Mouse (Mus musculus) brain, embryonic 14.5 days (tissue): ENCODE data around the gene Tmem202.

Source experiments
- CTCF ChIP-seq: fragments of 200-500 bp; IDR thresholded peaks from 2 replicates; pipeline ENCODE4 v1.5.1; 2012; ENCODE audit warnings: inconsistent platforms, mild to moderate bottlenecking, moderate library complexity, borderline replicate concordance; ENCODE audit not compliant: insufficient read depth, insufficient read length; ENCODE audit errors: extremely low read depth
- POLR2A ChIP-seq: fragments of 200-500 bp; IDR thresholded peaks from 2 replicates; pipeline ENCODE4 v1.6.1; 2012; ENCODE audit warnings: mild to moderate bottlenecking, inconsistent platforms, borderline replicate concordance; ENCODE audit not compliant: poor library complexity, insufficient read depth, insufficient read length, severe bottlenecking; ENCODE audit errors: extremely low read depth

DNA sequence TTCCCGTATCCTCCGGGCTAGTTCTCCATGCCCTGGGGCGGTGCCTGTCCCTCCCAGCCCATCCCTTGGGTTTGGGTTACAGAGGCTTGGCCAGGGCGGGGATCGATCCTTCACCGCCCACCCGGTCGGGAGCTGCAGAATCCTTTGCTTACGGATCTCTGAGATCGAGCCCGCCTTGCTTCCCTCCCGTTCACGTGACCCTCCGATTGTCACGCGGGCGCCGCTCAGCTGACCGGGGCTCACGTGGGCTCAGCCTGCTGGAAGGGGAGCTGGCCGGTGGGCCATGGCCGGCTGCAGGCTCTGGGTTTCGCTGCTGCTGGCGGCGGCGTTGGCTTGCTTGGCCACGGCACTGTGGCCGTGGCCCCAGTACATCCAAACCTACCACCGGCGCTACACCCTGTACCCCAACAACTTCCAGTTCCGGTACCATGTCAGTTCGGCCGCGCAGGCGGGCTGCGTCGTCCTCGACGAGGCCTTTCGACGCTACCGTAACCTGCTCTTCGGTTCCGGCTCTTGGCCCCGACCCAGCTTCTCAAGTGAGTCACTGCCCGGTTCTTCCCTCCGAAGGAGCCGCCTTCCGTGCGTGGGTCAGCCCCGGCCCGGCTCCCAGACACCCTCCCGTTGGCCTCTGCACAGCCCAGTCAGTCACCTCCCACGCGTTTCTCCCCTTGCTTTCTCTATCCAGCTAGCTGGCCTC, at the start of gene Tmem202, which contains the start of gene Hexa:
- TF ChIP-seq POLR2A (peak; percentile 88; the same call in 1 of the 2 replicates), CTCF (no peak)
